Mouse (Mus musculus) kidney, postnatal 14 days (tissue): ENCODE measurements around the gene Ces5a.

ENCODE experiments used
- DNase-seq: peaks from one replicate; pipeline ENCODE4 v3.0.0; 2022; ENCODE audit warnings: mixed read lengths

Ces5a gene

GRCm38 (mm10) chr8:93535730-93536129, at the start of gene Ces5a:
Gene Ces5a, minus strand, starts transcription at chr8:93535830.
- no peak for DNase-seq

- DNase-seq, result no peak
Observed at GRCm38 (mm10) chr8:93572841-93573240, 37.2 kb upstream of the Ces5a start.

DNA sequence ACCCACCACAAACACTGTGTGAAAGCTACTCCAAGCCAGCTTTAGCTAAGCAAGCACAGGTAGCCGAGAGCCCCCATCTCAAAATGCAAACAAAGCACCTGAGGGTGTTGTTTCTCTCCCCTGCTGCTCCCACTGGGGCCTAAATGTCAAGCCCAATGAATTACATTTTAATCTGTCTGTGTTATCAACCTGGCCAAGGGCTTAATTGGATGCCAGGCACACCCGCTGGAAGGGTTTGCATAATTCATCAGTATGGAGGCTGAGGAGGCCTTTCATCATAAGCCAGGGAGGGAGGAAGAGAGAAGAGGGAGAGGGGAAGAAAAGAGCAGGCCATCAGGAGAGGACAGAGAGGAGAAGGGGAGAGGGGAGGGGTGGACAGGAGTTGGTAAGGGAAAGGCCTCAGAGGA, 36.5 kb upstream of the Ces5a start:
- DNase-seq, result no peak

- DNase-seq, result peak; percentile 76
Observed at GRCm38 (mm10) chr8:93571369-93571985, 35.8 kb upstream of the Ces5a start.

DNA sequence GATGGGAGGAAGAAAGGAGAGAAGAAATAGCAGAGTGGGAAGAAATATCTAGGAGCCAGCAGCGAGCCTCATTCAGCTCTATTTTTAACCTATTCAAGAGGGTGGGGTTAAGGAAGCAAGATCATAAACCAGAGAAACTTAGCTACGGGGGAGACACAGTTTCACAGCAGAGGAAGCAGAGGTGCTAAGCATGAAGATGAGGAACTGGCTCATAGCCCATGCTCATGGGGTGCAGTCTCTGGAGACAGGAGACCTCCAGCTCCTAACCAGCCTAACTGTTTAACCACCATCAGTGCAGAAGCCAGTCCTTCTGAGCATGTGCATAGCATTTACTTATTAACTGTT, 34.5 kb upstream of the Ces5a start:
- no peak for DNase-seq

- peak; percentile 20 for DNase-seq
Observed at GRCm38 (mm10) chr8:93569311-93570185, 33.9 kb upstream of the Ces5a start.

- no peak for DNase-seq
Observed at GRCm38 (mm10) chr8:93568666-93569065, 33.0 kb upstream of the Ces5a start.

DNA sequence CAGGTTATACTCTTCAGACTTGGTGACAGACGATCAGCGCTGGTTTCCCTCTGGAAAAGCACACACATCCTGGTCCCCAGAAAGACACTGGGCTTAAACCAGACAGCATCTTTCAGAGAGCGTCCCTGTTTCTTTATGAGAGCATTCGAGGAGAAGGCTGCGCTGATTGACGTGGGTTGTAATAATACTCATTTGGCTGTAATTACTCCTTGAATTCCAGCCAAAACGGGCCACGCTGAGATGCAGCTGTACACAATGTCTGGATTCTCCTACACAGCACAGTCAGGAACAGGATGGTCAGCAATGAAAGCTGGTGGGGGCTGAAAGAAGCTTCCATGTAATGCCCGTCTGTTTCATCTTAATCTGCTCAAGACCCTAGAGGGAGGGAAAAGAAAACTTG, 31.5 kb upstream of the Ces5a start:
- peak; percentile 13 for DNase-seq

- DNase-seq, result no peak
Observed at GRCm38 (mm10) chr8:93564634-93565033, 29.0 kb upstream of the Ces5a start.

DNA sequence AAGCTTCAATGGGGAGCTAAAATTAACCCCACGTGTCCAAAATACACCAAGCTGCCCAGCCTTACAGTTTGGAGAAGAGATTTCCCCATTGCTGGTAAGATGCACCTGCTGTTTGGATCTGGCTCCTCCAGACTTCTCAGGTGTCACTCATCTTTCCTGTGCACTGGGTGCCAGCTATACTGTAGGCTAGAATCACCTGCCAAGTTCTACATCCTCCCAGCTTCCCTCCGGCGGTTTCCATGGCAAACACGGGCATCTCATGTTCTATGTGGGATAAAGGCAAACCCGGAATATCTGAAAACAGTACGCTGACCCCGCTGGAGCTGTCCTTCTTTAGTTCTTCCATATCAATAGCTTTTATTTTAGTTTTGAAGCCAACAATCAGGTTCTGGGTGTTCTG, 27.9 kb upstream of the Ces5a start:
- DNase-seq, result no peak

- DNase-seq, result no peak
Observed at GRCm38 (mm10) chr8:93562557-93563210, 27.1 kb upstream of the Ces5a start.

DNA sequence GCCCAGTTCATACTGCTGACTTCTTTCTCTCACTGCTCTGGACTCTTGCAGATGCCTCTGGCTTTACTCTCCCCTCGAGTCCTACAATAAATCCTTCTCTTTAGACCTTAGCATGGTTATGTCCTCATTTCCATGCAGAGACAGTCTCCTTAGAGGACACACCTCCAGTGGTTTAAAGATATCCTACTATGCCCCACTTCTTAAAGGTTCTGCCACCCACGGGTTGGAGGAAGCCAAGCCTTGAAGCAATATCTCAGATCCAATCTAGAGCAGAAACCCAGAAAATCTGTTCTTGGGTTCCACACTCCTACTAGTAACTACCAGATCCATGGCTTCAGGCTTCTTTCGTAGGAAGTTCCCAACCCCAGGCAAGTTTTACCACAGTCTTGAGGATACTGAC, 25.6 kb upstream of the Ces5a start:
- DNase-seq, result no peak

- DNase-seq, result no peak
Observed at GRCm38 (mm10) chr8:93559696-93560095, 24.1 kb upstream of the Ces5a start.

DNA sequence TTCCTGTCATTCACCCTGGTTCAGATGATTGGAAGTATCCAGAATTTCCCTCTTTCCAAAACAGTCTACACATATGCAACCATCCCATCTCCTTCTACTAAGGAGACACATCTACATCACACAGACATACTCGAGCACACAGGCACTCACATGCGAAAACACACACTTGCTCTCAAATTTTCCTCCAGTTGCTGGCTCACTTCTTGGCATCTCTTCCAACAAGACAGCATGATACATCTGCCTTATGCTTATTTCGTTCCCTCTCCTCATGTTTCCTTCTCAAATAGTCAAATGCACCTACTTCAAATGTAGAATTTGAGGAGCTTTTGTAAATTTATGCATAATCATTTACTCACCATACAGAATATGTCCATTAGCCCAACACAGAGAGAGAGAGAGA, 33.0 kb downstream of the Ces5a start:
- DNase-seq, result no peak

DNA sequence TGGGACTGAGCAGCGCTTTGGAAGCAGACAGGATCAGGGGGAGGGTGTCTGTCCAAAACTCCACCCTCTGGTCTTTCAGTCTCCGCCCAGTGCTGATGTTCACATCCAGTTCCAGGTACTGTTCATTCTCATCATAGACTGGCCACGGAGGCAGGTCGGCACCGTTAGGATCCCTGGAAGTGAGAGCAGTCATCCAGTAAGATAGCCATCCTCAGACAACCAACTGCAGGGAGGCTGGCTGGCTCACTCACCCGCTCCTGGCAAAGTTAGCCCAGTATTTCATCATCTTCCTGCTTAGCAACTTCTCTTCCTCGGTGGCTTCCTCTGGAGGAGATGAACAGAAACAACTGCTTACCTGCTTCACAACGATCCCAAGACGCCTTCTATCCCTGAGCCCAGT, 36.2 kb downstream of the Ces5a start:
- no peak for DNase-seq

GRCm38 (mm10) chr8:93495330-93495729, 40.3 kb downstream of the Ces5a start:
- DNase-seq, result peak; percentile 43

GRCm38 (mm10) chr8:93488743-93489142, 46.9 kb downstream of the Ces5a start:
- DNase-seq, result no peak

DNA sequence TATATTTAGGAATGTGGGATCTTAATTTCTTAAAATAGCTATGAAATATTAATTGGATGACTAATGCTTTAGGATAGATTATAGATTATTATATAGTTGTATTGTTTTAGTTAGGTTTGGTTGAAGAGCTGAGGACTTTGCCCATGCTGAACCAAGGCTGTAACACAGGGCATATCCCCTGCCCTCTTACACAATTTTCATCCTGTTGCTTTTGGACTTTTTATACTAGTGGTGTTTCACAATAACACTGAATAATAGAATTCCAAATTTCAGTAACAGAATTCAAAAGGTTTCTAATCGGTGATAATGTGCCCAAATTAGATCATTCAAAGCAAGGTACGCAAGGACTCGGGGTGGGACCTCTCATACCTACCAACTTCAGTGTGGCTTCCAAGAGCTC, 57.4 kb downstream of the Ces5a start:
- DNase-seq, result no peak

- peak; percentile 2 for DNase-seq
Observed at GRCm38 (mm10) chr8:93469733-93470132, 65.9 kb downstream of the Ces5a start.

GRCm38 (mm10) chr8:93454258-93454877, 81.3 kb downstream of the Ces5a start:
- DNase-seq, result no peak
